Mouse (Mus musculus) kidney, adult 2 months (tissue): Measurements from ENCODE around the gene Gm10100.

Source experiments
- CTCF ChIP-seq: fragments of 200-500 bp; conservative IDR thresholded peaks from 2 replicates; pipeline ENCODE4 v1.5.1; 2011; ENCODE audit warnings: low read depth, mild to moderate bottlenecking, control low read depth, low read length, moderate library complexity, mixed read lengths; ENCODE audit not compliant: insufficient read depth, insufficient read length
- POLR2A ChIP-seq: fragments of 200-500 bp; IDR thresholded peaks from one replicate; pipeline ENCODE4 v1.6.1; 2011; ENCODE audit warnings: low read depth, low read length, control low read depth

GRCm38 (mm10) chr10:77728280-77728679 lies 2.0 kb downstream of the Gm10100 start:
- 0 out of 2 replicates have a peak, but pooled peaks have one; percentile 17 for TF ChIP-seq CTCF
- no peak for TF ChIP-seq POLR2A
